Mouse (Mus musculus): ENCODE results near the gene Thoc2.
A peak's percentile ranks its signal among the peaks of the same experiment; 100 is the strongest.
"Not testable (repeated sequence)": the region's sequence is repeated elsewhere in the genome, so short reads cannot be mapped to it uniquely, and the experiment has no call there.

Gene Thoc2

GRCm38 (mm10) chrX:41920574-41920973 is at the start of gene Thoc2:
Thoc2 (minus strand) TSS chrX:41920674.
- no peak for DNase-seq (ENCODE audit: low spot score)

- no peak for DNase-seq (ENCODE audit: low spot score)
Measured at GRCm38 (mm10) chrX:41970096-41970495, 49.6 kb upstream of the Thoc2 start.

GRCm38 (mm10) chrX:41969341-41969740 is 48.9 kb upstream of the Thoc2 start:
- DNase-seq (ENCODE audit: low spot score), result no peak

- DNase-seq (ENCODE audit: low spot score), result peak; percentile 39
Measured at GRCm38 (mm10) chrX:41957161-41957560, 36.7 kb upstream of the Thoc2 start.

- DNase-seq (ENCODE audit: low spot score), result no peak
Measured at GRCm38 (mm10) chrX:41941840-41942239, 21.4 kb upstream of the Thoc2 start.

GRCm38 (mm10) chrX:41931821-41932220 is 11.3 kb upstream of the Thoc2 start:
- DNase-seq (ENCODE audit: low spot score), result not testable (repeated sequence)

- DNase-seq (ENCODE audit: low spot score), result no peak
Measured at GRCm38 (mm10) chrX:41924708-41925107, 4.2 kb upstream of the Thoc2 start.

GRCm38 (mm10) chrX:41912061-41912401 is 8.4 kb downstream of the Thoc2 start:
- DNase-seq (ENCODE audit: low spot score), result no peak

- peak; percentile 87 for DNase-seq (ENCODE audit: low spot score)
Measured at GRCm38 (mm10) chrX:41911390-41912060, 8.9 kb downstream of the Thoc2 start.

GRCm38 (mm10) chrX:41910981-41911380 is 9.5 kb downstream of the Thoc2 start:
- peak; percentile 21 for DNase-seq (ENCODE audit: low spot score)

- peak; percentile 17 for DNase-seq (ENCODE audit: low spot score)
Measured at GRCm38 (mm10) chrX:41910471-41910870, 10.0 kb downstream of the Thoc2 start.

GRCm38 (mm10) chrX:41884759-41885505 is 35.5 kb downstream of the Thoc2 start:
- no peak for DNase-seq (ENCODE audit: low spot score)

GRCm38 (mm10) chrX:41876581-41876980 is 43.9 kb downstream of the Thoc2 start:
- DNase-seq (ENCODE audit: low spot score), result no peak

GRCm38 (mm10) chrX:41837823-41838222 is 82.7 kb downstream of the Thoc2 start:
- DNase-seq (ENCODE audit: low spot score), result no peak

- DNase-seq (ENCODE audit: low spot score), result no peak
Measured at GRCm38 (mm10) chrX:41805592-41805991, 114.9 kb downstream of the Thoc2 start.

GRCm38 (mm10) chrX:41793303-41793702 is 127.2 kb downstream of the Thoc2 start:
- no peak for DNase-seq (ENCODE audit: low spot score)

Data from embryo, embryonic 10.5 days (tissue).